Mouse (Mus musculus) neural tube, embryonic 13.5 days (tissue): ENCODE data around the gene Cyyr1. TPM values are rescaled to one million over a fixed set of nuclear protein-coding genes. Genes with fewer than 3 reads are reported as not detected.
"Not testable (repeated sequence)": the region's sequence is repeated elsewhere in the genome, so short reads cannot be mapped to it uniquely, and the experiment has no call there.

Experiments used
- ATAC-seq: fragments of 200-750 bp; cut with Nextera tagmentation; 2 replicates; pipeline ENCODE4 v1.8.0; 2017; ENCODE audit warnings: low read depth, mild to moderate bottlenecking, moderate TSS enrichment, moderate library complexity
- H3K27ac ChIP-seq: fragments of 300-500 bp; sonication (generic); replicated peaks from 2 replicates; pipeline ENCODE4 v1.5.1; 2015; ENCODE audit warnings: moderate library complexity, mild to moderate bottlenecking, inconsistent platforms
- H3K27me3 ChIP-seq: fragments of 300-500 bp; sonication (generic); 2 replicates; pipeline ENCODE4 v1.6.1; 2015; ENCODE audit warnings: mild to moderate bottlenecking, inconsistent platforms
- H3K36me3 ChIP-seq: fragments of 300-500 bp; sonication (generic); 2 replicates; pipeline ENCODE4 v1.6.1; 2015; ENCODE audit warnings: mild to moderate bottlenecking, inconsistent platforms
- H3K4me1 ChIP-seq: fragments of 300-500 bp; sonication (generic); replicated peaks from 2 replicates; pipeline ENCODE4 v1.6.1; 2015; ENCODE audit warnings: inconsistent platforms
- H3K4me2 ChIP-seq: fragments of 300-500 bp; sonication (generic); 2 replicates; pipeline ENCODE4 v1.6.1; 2015; ENCODE audit warnings: inconsistent platforms, mild to moderate bottlenecking, moderate library complexity
- H3K4me3 ChIP-seq: fragments of 300-500 bp; sonication (generic); 2 replicates; pipeline ENCODE4 v1.5.1; 2015; ENCODE audit warnings: mild to moderate bottlenecking, inconsistent platforms
- H3K9ac ChIP-seq: fragments of 300-500 bp; sonication (generic); 2 replicates; pipeline ENCODE4 v1.6.1; 2015; ENCODE audit warnings: moderate library complexity, mild to moderate bottlenecking, inconsistent platforms
- H3K9me3 ChIP-seq: fragments of 300-500 bp; sonication (generic); 2 replicates; pipeline ENCODE4 v1.6.1; 2016; ENCODE audit warnings: inconsistent platforms
- WGBS: fragments of 180-500 bp; shearing (Covaris S2); methylation state at CpG from one replicate; pipeline ENCODE4 v1.1.7; 2015; 5-methylcytosine and 5-hydroxymethylcytosine counted together
- polyA plus RNA-seq: library from polyadenylated mRNA; unstranded; fragments of >200 nt; fragmentation: Nextera tagmentation; extraction: Ambion mirVana; gene quantifications from 2 replicates; pipeline ENCODE4 v1.2.1, GENCODE M21; 2015

Cyyr1 gene
- 2.8 and 3.2 TPM in 2 replicates for polyA plus RNA-seq

GRCm38 (mm10) chr16:85553297-85553696 lies at the start of gene Cyyr1:
Cyyr1 (minus strand) TSS chr16:85553397.
- ATAC-seq, H3K27me3 ChIP-seq, H3K27ac ChIP-seq, H3K4me2 ChIP-seq, H3K36me3 ChIP-seq, H3K4me3 ChIP-seq, H3K9ac ChIP-seq, H3K9me3 ChIP-seq: not testable (repeated sequence)
- H3K4me1 ChIP-seq: peaks cover 17% of the 10 kb centered on the region
- 81% methylated on average over 13 of the region's 13 CpGs for WGBS

- Histone ChIP-seq H3K4me1 (0 out of 2 replicates have a peak, but pooled peaks cover 5% of the 10 kb centered on the region), H3K27me3 (no peaks in the 10 kb centered on the region), H3K36me3 (no peaks in the 10 kb centered on the region), H3K4me2 (no peak overlapping the region), H3K9me3 (no peaks in the 10 kb centered on the region), H3K4me3 (no peak overlapping the region), H3K9ac (no peak overlapping the region), H3K27ac (no peak overlapping the region)
- ATAC-seq: no peak
- WGBS: 69% methylated on average over 7 of the region's 7 CpGs
Observed at GRCm38 (mm10) chr16:85588844-85589243, 35.6 kb upstream of the Cyyr1 start.

GRCm38 (mm10) chr16:85587573-85588226 lies 34.5 kb upstream of the Cyyr1 start:
- no peaks in the 10 kb centered on the region for H3K36me3 ChIP-seq
- no peak overlapping the region for H3K9ac ChIP-seq
- H3K4me3 ChIP-seq: no peak overlapping the region
- H3K27me3 ChIP-seq: no peaks in the 10 kb centered on the region
- no peaks in the 10 kb centered on the region for H3K9me3 ChIP-seq
- peak; percentile 78 for ATAC-seq
- 0 out of 2 replicates have a peak overlapping the region, but pooled peaks have one; percentile 13 for H3K27ac ChIP-seq
- 0 out of 2 replicates have a peak, but pooled peaks cover 5% of the 10 kb centered on the region for H3K4me1 ChIP-seq
- 63% methylated on average over 4 of the region's 4 CpGs for WGBS
- no peak overlapping the region for H3K4me2 ChIP-seq

GRCm38 (mm10) chr16:85566474-85566873 lies 13.3 kb upstream of the Cyyr1 start:
- Histone ChIP-seq H3K4me3 (no peak overlapping the region), H3K27ac (no peak overlapping the region), H3K9ac (no peak overlapping the region), H3K36me3 (no peaks in the 10 kb centered on the region), H3K4me1 (no peaks in the 10 kb centered on the region), H3K4me2 (no peak overlapping the region), H3K9me3 (no peaks in the 10 kb centered on the region), H3K27me3 (no peaks in the 10 kb centered on the region)
- no peak for ATAC-seq
- 86% methylated on average over 5 of the region's 5 CpGs for WGBS

- no peaks in the 10 kb centered on the region for H3K36me3 ChIP-seq
- H3K9ac ChIP-seq: no peak overlapping the region
- 57% methylated on average over 8 of the region's 8 CpGs for WGBS
- H3K4me3 ChIP-seq: no peak overlapping the region
- peaks cover 15% of the 10 kb centered on the region for H3K4me1 ChIP-seq
- ATAC-seq: no peak
- no peaks in the 10 kb centered on the region for H3K9me3 ChIP-seq
- H3K4me2 ChIP-seq: no peak overlapping the region
- no peak overlapping the region for H3K27ac ChIP-seq
- no peaks in the 10 kb centered on the region for H3K27me3 ChIP-seq
Observed at GRCm38 (mm10) chr16:85553838-85554237, 641 bp upstream of the Cyyr1 start.

GRCm38 (mm10) chr16:85551976-85552375 lies 1.2 kb downstream of the Cyyr1 start:
- not testable (repeated sequence) for H3K9ac ChIP-seq, H3K4me2 ChIP-seq, H3K27ac ChIP-seq, H3K27me3 ChIP-seq, H3K9me3 ChIP-seq, H3K36me3 ChIP-seq, H3K4me3 ChIP-seq, ATAC-seq
- peaks cover 17% of the 10 kb centered on the region for H3K4me1 ChIP-seq
- 94% methylated on average over 1 of the region's 11 CpGs for WGBS

- ATAC-seq: peak; percentile 50; the same call in 1 of the 2 replicates
Observed at GRCm38 (mm10) chr16:85549971-85550567, 3.1 kb downstream of the Cyyr1 start.

GRCm38 (mm10) chr16:85546519-85546918 lies 6.7 kb downstream of the Cyyr1 start:
- H3K4me2 ChIP-seq: no peak overlapping the region
- no peaks in the 10 kb centered on the region for H3K9me3 ChIP-seq
- no peaks in the 10 kb centered on the region for H3K27me3 ChIP-seq
- H3K4me3 ChIP-seq: no peak overlapping the region
- 67% methylated on average over 6 of the region's 6 CpGs for WGBS
- no peak overlapping the region for H3K9ac ChIP-seq
- H3K36me3 ChIP-seq: no peaks in the 10 kb centered on the region
- ATAC-seq: no peak
- peaks cover 17% of the 10 kb centered on the region for H3K4me1 ChIP-seq
- H3K27ac ChIP-seq: no peak overlapping the region

More at GRCm38 (mm10) chr16:85549971-85550567, 3.1 kb downstream of the Cyyr1 start:
- H3K27ac ChIP-seq: peak overlapping the region; percentile 54
- H3K27me3 ChIP-seq: no peaks in the 10 kb centered on the region
- peaks cover 17% of the 10 kb centered on the region for H3K4me1 ChIP-seq
- H3K9ac ChIP-seq: peak overlapping the region; percentile 68
- under 1% methylated on average over 25 of the region's 25 CpGs for WGBS
- H3K36me3 ChIP-seq: no peaks in the 10 kb centered on the region
- peak overlapping the region; percentile 59 for H3K4me2 ChIP-seq
- H3K4me3 ChIP-seq: peak overlapping the region; percentile 37
- H3K9me3 ChIP-seq: no peaks in the 10 kb centered on the region

GRCm38 (mm10) chr16:85541676-85542273 lies 11.4 kb downstream of the Cyyr1 start:
- no peaks in the 10 kb centered on the region for H3K27me3 ChIP-seq
- no peak overlapping the region for H3K4me3 ChIP-seq
- no peak overlapping the region for H3K27ac ChIP-seq
- no peak overlapping the region for H3K9ac ChIP-seq
- H3K36me3 ChIP-seq: no peaks in the 10 kb centered on the region
- no peaks in the 10 kb centered on the region for H3K4me1 ChIP-seq
- no peak overlapping the region for H3K4me2 ChIP-seq
- ATAC-seq: no peak
- no peaks in the 10 kb centered on the region for H3K9me3 ChIP-seq
- 72% methylated on average over 4 of the region's 4 CpGs for WGBS

GRCm38 (mm10) chr16:85541023-85541422 lies 12.2 kb downstream of the Cyyr1 start:
- WGBS: 84% methylated on average over 6 of the region's 6 CpGs
- no peak overlapping the region for H3K4me2 ChIP-seq
- no peak overlapping the region for H3K4me3 ChIP-seq
- no peaks in the 10 kb centered on the region for H3K27me3 ChIP-seq
- no peak overlapping the region for H3K9ac ChIP-seq
- ATAC-seq: no peak
- no peaks in the 10 kb centered on the region for H3K9me3 ChIP-seq
- no peaks in the 10 kb centered on the region for H3K4me1 ChIP-seq
- no peak overlapping the region for H3K27ac ChIP-seq
- H3K36me3 ChIP-seq: no peaks in the 10 kb centered on the region

- no peaks in the 10 kb centered on the region for H3K36me3 ChIP-seq
Observed at GRCm38 (mm10) chr16:85538367-85538766, 14.8 kb downstream of the Cyyr1 start.

GRCm38 (mm10) chr16:85536075-85536474 lies 17.1 kb downstream of the Cyyr1 start:
- Histone ChIP-seq H3K9ac (no peak overlapping the region), H3K27ac (no peak overlapping the region), H3K4me2 (no peak overlapping the region), H3K4me3 (no peak overlapping the region), H3K9me3 (no peaks in the 10 kb centered on the region), H3K27me3 (no peaks in the 10 kb centered on the region), H3K4me1 (no peaks in the 10 kb centered on the region), H3K36me3 (no peaks in the 10 kb centered on the region)
- 89% methylated on average over 8 of the region's 8 CpGs for WGBS
- no peak for ATAC-seq

More at GRCm38 (mm10) chr16:85538367-85538766, 14.8 kb downstream of the Cyyr1 start:
- Histone ChIP-seq H3K9me3 (no peaks in the 10 kb centered on the region), H3K27me3 (no peaks in the 10 kb centered on the region), H3K27ac (no peak overlapping the region), H3K9ac (no peak overlapping the region), H3K4me1 (no peaks in the 10 kb centered on the region), H3K4me3 (no peak overlapping the region), H3K4me2 (no peak overlapping the region)
- 85% methylated on average over 5 of the region's 5 CpGs for WGBS
- ATAC-seq: no peak
